Mouse (Mus musculus) lung, postnatal 0 days (tissue): ENCODE results near the gene Fstl4.

Experiments used
- CTCF ChIP-seq: IDR thresholded peaks from 2 replicates; pipeline ENCODE4 v1.5.1; 2016; ENCODE audit warnings: antibody characterized with exemption, mild to moderate bottlenecking
- EP300 ChIP-seq: IDR thresholded peaks from 2 replicates; pipeline ENCODE4 v1.6.1; 2016; ENCODE audit warnings: antibody characterized with exemption, mild to moderate bottlenecking, control low read depth

GRCm38 (mm10) chr11:52914431-52914830, 150.0 kb downstream of the Fstl4 start:
- TF ChIP-seq CTCF, result no peak
- no peak for TF ChIP-seq EP300
